Mouse (Mus musculus): ENCODE results near the gene Kifc1.
"Not testable (repeated sequence)": the region's sequence is repeated elsewhere in the genome, so short reads cannot be mapped to it uniquely, and the experiment has no call there.

The Kifc1 gene

GRCm38 (mm10) chr17:33919351-33920281 is 29.2 kb upstream of the Kifc1 start:
- in situ Hi-C loops (cut with MboI; ENCODE audit: unreplicated experiment in 2 of 2): no loop called here

DNA sequence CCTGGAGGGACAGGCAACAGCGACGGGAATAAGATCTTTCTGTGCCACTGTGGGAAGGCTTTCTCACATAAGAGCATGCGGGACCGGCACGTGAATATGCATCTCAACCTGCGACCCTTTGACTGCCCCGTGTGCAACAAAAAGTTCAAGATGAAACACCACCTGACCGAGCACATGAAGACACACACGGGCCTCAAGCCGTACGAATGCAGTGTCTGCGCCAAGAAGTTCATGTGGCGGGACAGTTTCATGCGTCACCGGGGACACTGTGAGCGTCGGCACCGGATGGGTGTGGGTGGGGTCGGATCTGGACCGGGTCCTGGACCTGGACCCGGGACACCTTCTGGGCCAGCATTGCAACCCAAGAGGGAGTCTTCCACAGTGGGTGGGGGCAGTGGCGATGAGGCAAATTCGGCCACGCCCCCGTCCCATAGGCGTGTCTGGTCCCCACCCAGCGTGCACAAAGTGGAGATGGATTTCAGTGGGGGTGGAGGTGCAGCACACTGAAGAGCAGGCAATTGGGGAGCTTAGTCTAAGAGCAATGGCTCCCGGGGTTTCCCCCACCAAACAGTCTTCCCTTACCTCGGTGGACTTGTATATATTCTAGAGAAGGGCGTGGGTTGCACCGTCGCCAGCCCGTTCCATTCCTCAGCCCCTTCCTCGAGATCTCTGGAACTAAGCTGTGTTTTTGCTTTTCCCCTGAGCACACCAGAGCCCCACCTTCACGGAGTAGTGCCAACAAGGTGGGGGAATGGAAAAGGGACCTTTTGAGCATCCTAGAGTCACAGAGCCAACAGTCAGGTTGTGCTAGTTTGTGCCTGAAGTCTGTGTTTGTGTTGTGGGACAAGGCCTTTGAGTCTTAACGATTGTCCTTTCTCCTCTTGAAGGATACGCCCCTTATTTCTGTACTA is 28.1 kb upstream of the Kifc1 start:
- in situ Hi-C loops (cut with MboI; ENCODE audit: unreplicated experiment in 2 of 2): no loop called here

DNA sequence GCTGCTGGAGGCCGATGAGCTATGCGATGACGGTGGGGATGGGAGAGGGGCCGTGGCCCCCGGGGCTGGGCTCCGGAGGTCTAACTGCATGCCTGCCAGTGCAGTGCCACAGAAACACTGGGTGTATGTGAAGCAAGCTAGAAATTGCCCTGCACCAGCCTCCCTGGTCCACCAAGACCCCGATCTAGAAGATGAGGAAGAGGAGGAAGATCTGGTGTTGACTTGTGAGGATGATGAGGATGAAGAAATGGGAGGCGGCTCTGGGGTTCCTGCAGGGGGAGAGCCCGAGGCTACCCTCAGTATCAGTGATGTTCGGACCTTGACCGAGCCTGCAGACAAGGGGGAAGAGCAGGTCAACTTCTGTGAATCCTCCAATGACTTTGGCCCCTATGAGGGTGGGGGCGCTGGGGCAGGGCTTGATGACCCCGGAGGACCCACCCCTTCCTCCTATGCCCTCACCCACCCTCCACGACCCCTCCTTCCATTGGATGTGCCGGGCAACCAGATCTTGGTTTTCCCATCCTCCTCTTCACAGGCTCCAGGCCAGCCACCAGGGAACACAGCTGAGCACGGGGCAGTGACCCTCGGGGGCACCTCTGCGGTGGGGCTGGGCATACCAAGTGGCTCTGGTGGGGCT is 27.3 kb upstream of the Kifc1 start:
- in situ Hi-C loops (cut with MboI; ENCODE audit: unreplicated experiment in 2 of 2): no loop called here

GRCm38 (mm10) chr17:33916847-33917655 is 26.6 kb upstream of the Kifc1 start:
- in situ Hi-C loops (cut with MboI; ENCODE audit: unreplicated experiment in 2 of 2): no loop called here

DNA sequence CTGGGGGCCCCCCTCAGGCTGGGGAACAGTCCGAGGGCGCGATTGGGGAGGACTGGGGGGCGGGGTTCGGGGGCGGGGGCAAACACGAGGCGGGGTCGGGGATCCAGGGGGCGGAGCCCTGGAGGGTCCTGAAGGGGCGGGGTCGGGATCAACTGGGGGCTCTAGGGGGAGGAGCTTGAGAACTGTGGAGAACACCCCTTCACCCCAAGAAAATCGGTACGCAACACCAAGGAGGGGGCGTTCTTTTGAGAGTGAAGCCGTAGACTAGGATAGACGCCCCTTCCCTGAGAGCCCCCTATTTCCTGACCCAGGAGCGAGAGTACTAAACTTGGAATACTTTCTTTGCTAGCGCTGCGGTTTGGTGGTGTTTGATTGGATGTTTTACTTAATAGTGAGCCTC is 25.8 kb upstream of the Kifc1 start:
- in situ Hi-C loops (cut with MboI; ENCODE audit: unreplicated experiment in 2 of 2): no loop called here

DNA sequence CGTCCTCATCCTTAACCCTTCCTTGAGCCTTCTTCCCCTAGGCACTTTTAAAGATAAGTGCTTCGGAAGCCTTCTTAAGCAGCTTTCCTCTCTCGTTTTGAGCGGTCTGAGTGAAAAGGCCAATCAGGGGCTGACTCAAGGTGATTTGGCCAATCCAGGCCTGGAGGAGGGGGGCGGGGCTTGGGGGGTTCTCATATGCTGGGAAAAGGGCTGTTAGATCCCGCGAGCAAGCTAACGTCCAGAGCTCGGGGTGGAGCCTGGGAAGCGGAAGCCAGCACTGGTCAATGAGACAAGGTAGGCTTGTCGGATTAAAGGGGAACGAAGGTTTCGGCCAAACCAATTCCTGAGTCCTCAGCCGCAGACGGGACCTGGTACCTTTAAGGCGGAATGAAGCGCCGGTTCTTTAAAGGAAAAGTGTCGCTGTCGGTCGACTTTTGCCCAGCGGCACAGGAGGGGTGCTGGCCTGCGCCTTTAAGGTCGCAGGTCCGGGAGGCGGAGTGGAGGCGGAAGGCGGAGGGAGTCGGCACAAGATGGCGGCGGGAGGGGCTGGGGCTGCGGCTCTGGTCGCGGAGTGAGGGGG is 25.3 kb upstream of the Kifc1 start, which contains the start of the genes Tapbp and Zbtb22:
Gene Tapbp, plus strand, starts transcription at position 229 of the 580 bp plus-strand sequence.
Gene Zbtb22, plus strand, starts transcription at position 234 of the 580 bp plus-strand sequence.
- in situ Hi-C loops (cut with MboI; ENCODE audit: unreplicated experiment in 2 of 2): no loop called here

- in situ Hi-C loops (cut with MboI; ENCODE audit: unreplicated experiment in 2 of 2): no loop called here
Observed at GRCm38 (mm10) chr17:33914969-33915391, 24.5 kb upstream of the Kifc1 start.

DNA sequence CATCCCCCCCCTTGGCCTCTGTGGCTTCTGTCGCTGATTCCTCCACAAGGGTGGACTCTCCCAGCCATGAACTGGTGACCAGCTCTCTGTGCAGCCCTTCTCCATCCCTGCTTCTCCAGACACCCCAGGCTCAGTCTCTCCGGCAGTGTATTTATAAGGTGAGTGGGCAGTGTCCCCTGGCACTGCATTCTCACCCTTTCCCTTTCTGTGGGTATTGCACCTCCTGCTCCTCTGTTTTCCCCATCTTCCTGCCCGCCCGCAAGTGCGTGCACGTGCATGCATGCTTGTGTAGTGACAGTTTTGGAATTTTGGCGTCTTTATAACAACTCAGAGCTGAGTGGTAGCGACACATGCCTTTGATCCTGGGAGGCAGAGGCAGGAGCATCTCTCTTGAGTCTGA is 23.4 kb upstream of the Kifc1 start:
- in situ Hi-C loops (cut with MboI; ENCODE audit: unreplicated experiment in 2 of 2): no loop called here

GRCm38 (mm10) chr17:33913264-33913663 is 22.8 kb upstream of the Kifc1 start:
- in situ Hi-C loops (cut with MboI; ENCODE audit: unreplicated experiment in 2 of 2): no loop called here

GRCm38 (mm10) chr17:33911813-33912414 is 21.5 kb upstream of the Kifc1 start:
- in situ Hi-C loops (cut with MboI; ENCODE audit: unreplicated experiment in 2 of 2): no loop called here

DNA sequence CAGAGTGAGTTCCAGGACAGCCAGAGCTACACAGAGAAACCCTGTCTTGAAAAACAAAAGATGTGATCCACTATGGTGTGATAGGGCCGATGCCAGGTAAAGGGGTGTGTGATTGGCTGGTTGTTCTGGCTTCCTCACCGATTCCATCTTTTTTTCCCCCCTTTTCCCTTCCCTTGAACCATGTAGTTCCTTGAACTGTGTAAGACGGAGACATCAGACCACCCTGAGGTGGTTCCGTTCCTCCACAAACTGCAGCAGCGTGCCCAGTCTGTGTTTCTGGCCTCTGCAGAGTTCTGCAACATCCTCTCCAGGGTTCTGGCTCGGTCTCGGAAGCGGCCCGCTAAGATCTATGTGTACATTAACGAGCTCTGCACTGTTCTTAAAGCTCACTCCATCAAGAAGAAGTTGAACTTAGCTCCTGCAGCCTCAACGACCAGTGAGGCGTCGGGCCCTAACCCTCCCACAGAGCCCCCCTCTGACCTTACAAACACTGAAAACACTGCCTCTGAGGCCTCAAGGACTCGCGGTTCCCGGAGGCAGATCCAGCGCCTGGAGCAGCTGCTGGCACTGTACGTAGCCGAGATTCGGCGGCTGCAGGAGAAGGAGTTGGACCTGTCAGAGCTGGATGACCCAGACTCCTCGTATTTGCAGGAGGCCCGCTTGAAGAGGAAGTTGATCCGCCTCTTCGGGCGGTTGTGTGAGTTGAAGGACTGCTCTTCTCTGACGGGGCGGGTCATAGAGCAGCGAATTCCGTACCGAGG is 20.8 kb upstream of the Kifc1 start:
- in situ Hi-C loops (cut with MboI; ENCODE audit: unreplicated experiment in 2 of 2): no loop called here

DNA sequence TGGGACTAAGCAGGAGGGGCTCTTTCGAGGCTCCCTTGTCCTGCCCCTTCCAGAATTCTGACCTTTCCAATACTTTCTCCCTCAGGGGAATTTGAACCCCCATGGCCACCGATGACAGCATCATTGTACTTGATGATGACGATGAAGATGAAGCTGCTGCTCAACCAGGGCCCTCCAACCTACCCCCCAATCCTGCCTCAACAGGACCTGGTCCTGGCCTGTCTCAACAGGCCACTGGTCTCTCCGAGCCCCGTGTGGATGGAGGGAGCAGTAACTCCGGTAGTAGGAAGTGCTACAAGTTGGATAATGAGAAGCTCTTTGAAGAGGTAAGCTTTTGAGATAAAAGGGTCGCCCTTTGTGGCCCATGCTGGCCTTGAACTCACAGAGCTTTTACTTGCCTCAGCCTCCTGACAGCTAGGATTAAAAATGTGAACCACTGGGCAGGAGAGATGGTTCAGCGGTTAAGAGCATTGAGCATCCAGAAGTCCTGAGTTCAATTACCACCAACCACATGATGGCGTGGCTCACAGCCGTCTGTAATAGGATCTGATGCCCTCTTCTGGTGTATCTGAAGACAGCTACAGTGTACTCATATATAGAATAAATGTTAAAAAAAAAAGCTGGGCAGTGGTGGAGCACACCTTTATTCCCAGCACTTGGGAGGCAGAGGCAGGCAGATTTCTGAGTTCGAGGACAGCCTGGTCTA is 20.0 kb upstream of the Kifc1 start:
- in situ Hi-C loops (cut with MboI; ENCODE audit: unreplicated experiment in 2 of 2): no loop called here

DNA sequence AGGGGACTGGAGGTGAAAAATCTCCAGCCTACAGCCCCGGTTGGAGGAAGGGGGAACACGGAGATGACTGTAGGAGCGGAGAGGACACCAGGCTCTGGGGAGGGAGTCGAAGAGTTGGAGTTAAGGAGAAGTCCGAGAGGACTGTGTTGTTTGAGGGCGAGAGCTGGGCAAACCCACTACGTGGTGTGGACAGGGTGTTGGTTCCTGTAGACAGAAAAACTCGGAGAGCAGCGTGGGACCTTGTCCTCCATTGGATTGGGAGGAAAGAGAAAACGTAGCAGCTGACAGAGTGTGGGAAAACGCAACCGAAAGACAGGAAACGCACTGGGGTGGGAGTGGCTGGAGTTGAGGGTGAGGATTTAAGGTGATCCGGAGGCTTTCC is 19.4 kb upstream of the Kifc1 start:
- in situ Hi-C loops (cut with MboI; ENCODE audit: unreplicated experiment in 2 of 2): no loop called here

GRCm38 (mm10) chr17:33909077-33909868 is 18.8 kb upstream of the Kifc1 start, which contains the start of gene Daxx:
Gene Daxx, plus strand, starts transcription at chr17:33909414.
- in situ Hi-C loops (cut with MboI; ENCODE audit: unreplicated experiment in 2 of 2): no loop called here

GRCm38 (mm10) chr17:33908331-33909076 is 18.0 kb upstream of the Kifc1 start:
- in situ Hi-C loops (cut with MboI; ENCODE audit: unreplicated experiment in 2 of 2): no loop called here

- in situ Hi-C loops (cut with MboI; ENCODE audit: unreplicated experiment in 2 of 2): not testable (repeated sequence)
Observed at GRCm38 (mm10) chr17:33904835-33905234, 14.4 kb upstream of the Kifc1 start, which contains the start of gene Platr17. Gene Platr17, plus strand, starts transcription at chr17:33905135.
